In genomic region chr9:48673804-48674203, GRCm38 (mm10) we compare ENCODE assay signal across 12 mouse cellular contexts.
A peak's percentile ranks its signal among the peaks of the same experiment; 100 is the strongest.
DNase-seq lines count a peak whose midpoint lies in the region; ATAC-seq and TF ChIP-seq lines count a peak whose summit lies in the region.
"Had no signal": no experiment of that assay in that cellular context is flagged by ENCODE, and none has a peak within 500 bp of the region (broad histone marks: within the 10 kb centered on the region; RNA-seq: fewer than 3 reads in every experiment).

No protein-coding gene starts in this region.

- TF ChIP-seq CTCF in midbrain, postnatal 0 days (IDR thresholded peaks at IDR 0.05): no peak

- no peak overlapping the region for H3K9ac ChIP-seq in heart, embryonic 16.5 days (ENCODE audit: low read length)
- no peak overlapping the region for H3K9ac ChIP-seq in midbrain, postnatal 0 days (replicated peaks; ENCODE audit: low read length, poor library complexity, severe bottlenecking)
- H3K9ac ChIP-seq in forebrain, embryonic 16.5 days (replicated peaks; ENCODE audit: low read depth, low read length): no peak overlapping the region
- H3K9ac ChIP-seq: liver, embryonic 14.5 days had no signal

- H3K27ac ChIP-seq in heart, embryonic 16.5 days (ENCODE audit: low read length): 0 out of 2 replicates have a peak overlapping the region, but pooled peaks have one; percentile 18
- H3K27ac ChIP-seq in midbrain, embryonic 10.5 days (replicated peaks): peak overlapping the region; percentile 88
- H3K27ac ChIP-seq in midbrain, postnatal 0 days (ENCODE audit: low read depth, low read length): no peak overlapping the region
- H3K27ac ChIP-seq in limb, embryonic 10.5 days: peak overlapping the region; percentile 74
- H3K27ac ChIP-seq in forebrain, embryonic 16.5 days (ENCODE audit: low read length): no peak overlapping the region
- H3K27ac ChIP-seq: liver, embryonic 14.5 days had no signal

- WGBS in heart, embryonic 16.5 days: 68% methylated on average over 5 of the region's 5 CpGs
- 29% methylated on average over 5 of the region's 5 CpGs for WGBS in midbrain, embryonic 10.5 days
- 26% methylated on average over 5 of the region's 5 CpGs for WGBS in midbrain, postnatal 0 days
- WGBS in limb, embryonic 10.5 days: 51% methylated on average over 5 of the region's 5 CpGs
- 24% methylated on average over 5 of the region's 5 CpGs for WGBS in forebrain, embryonic 16.5 days

- H3K4me2 ChIP-seq in heart, embryonic 16.5 days (ENCODE audit: low read depth, low read length): no peak overlapping the region
- H3K4me2 ChIP-seq in midbrain, postnatal 0 days (ENCODE audit: low read depth, low read length, poor library complexity, severe bottlenecking): no peak overlapping the region
- no peak overlapping the region for H3K4me2 ChIP-seq in forebrain, embryonic 16.5 days (ENCODE audit: low read length)

- H3K27me3 ChIP-seq in heart, embryonic 16.5 days (ENCODE audit: control insufficient read depth, insufficient read depth, low read length): no peaks in the 10 kb centered on the region
- H3K27me3 ChIP-seq in midbrain, embryonic 10.5 days (ENCODE audit: low read depth, poor library complexity, severe bottlenecking): peaks cover 7% of the 10 kb centered on the region; the same call in 1 of the 2 replicates
- no peaks in the 10 kb centered on the region for H3K27me3 ChIP-seq in midbrain, postnatal 0 days (ENCODE audit: insufficient read depth, low read length)
- peaks cover 15% of the 10 kb centered on the region; the same call in 1 of the 2 replicates for H3K27me3 ChIP-seq in limb, embryonic 10.5 days (ENCODE audit: low read depth, poor library complexity, severe bottlenecking)
- H3K27me3 ChIP-seq in forebrain, embryonic 16.5 days (replicated peaks; ENCODE audit: control insufficient read depth, insufficient read depth, low read length): peaks cover 9% of the 10 kb centered on the region; the same call in 1 of the 2 replicates

- no peak for ATAC-seq in heart, embryonic 16.5 days (replicated peaks; ENCODE audit: extremely low read depth, insufficient read depth, low FRiP score)
- no peak for ATAC-seq in midbrain, postnatal 0 days (ENCODE audit: low FRiP score)
- ATAC-seq in erythroblast, adult 5-6 weeks (replicated peaks; ENCODE audit: low FRiP score, poor library complexity, severe bottlenecking): no peak
- no peak for ATAC-seq in forebrain, embryonic 16.5 days

- no peaks in the 10 kb centered on the region for H3K36me3 ChIP-seq in heart, embryonic 16.5 days (ENCODE audit: control insufficient read depth, insufficient read depth)
- peaks cover 13% of the 10 kb centered on the region for H3K36me3 ChIP-seq in midbrain, embryonic 10.5 days
- no peaks in the 10 kb centered on the region for H3K36me3 ChIP-seq in midbrain, postnatal 0 days (ENCODE audit: insufficient read depth, low read length)
- H3K36me3 ChIP-seq in limb, embryonic 10.5 days: no peaks in the 10 kb centered on the region
- H3K36me3 ChIP-seq in forebrain, embryonic 16.5 days (ENCODE audit: control insufficient read depth, insufficient read depth): no peaks in the 10 kb centered on the region

- H3K4me3 ChIP-seq in heart, embryonic 16.5 days (ENCODE audit: low read length): no peak overlapping the region
- H3K4me3 ChIP-seq in midbrain, embryonic 10.5 days: no peak overlapping the region; the same call in 1 of the 2 replicates
- no peak overlapping the region for H3K4me3 ChIP-seq in midbrain, postnatal 0 days (ENCODE audit: low read depth, low read length)
- H3K4me3 ChIP-seq in limb, embryonic 10.5 days: no peak overlapping the region
- no peak overlapping the region for H3K4me3 ChIP-seq in forebrain, embryonic 16.5 days (replicated peaks; ENCODE audit: low read length)

- no peaks in the 10 kb centered on the region for H3K9me3 ChIP-seq in heart, embryonic 16.5 days (replicated peaks; ENCODE audit: control insufficient read depth, low read length)
- no peaks in the 10 kb centered on the region for H3K9me3 ChIP-seq in midbrain, embryonic 10.5 days (replicated peaks)
- no peaks in the 10 kb centered on the region for H3K9me3 ChIP-seq in midbrain, postnatal 0 days (ENCODE audit: low read length)
- H3K9me3 ChIP-seq in limb, embryonic 10.5 days (replicated peaks): no peaks in the 10 kb centered on the region
- no peaks in the 10 kb centered on the region for H3K9me3 ChIP-seq in forebrain, embryonic 16.5 days (ENCODE audit: control insufficient read depth, low read length)

- peaks cover 11% of the 10 kb centered on the region for H3K4me1 ChIP-seq in heart, embryonic 16.5 days (ENCODE audit: control insufficient read depth, insufficient read depth, low read length)
- H3K4me1 ChIP-seq in midbrain, embryonic 10.5 days: peaks cover 87% of the 10 kb centered on the region
- H3K4me1 ChIP-seq in midbrain, postnatal 0 days (ENCODE audit: insufficient read depth, low read length): peaks cover 5% of the 10 kb centered on the region
- H3K4me1 ChIP-seq in limb, embryonic 10.5 days: peaks cover 77% of the 10 kb centered on the region
- H3K4me1 ChIP-seq in forebrain, embryonic 16.5 days (replicated peaks; ENCODE audit: control insufficient read depth, insufficient read depth, low read length): peaks cover 41% of the 10 kb centered on the region

- DNase-seq in heart, adult 8-10 months (ENCODE audit: low spot score): no peak
- DNase-seq in midbrain, embryonic 10.5 days (ENCODE audit: low spot score): no peak
- DNase-seq in midbrain, postnatal 0 days (ENCODE audit: low spot score): no peak
- DNase-seq in limb, embryonic 10.5 days (ENCODE audit: low spot score): no peak
- DNase-seq in skeletal muscle tissue, adult 2 months (ENCODE audit: low read depth, low spot score): peak; percentile 39
- DNase-seq: cerebellum, postnatal 36 days; right cerebral cortex, postnatal 14 days; thymus, postnatal 36 days had no signal

Comparison
In these comparisons a context has a peak if more than half of its experiments do, and no peak if none do; other contexts are left out.
1. H3K27ac ChIP-seq: peak in heart, embryonic 16.5 days (single experiment), midbrain, embryonic 10.5 days (single experiment) and limb, embryonic 10.5 days (single experiment); none in midbrain, postnatal 0 days (single experiment) and forebrain, embryonic 16.5 days (single experiment).